Mouse (Mus musculus): ENCODE data around the gene Cadm1. TPM values are rescaled to one million over a fixed set of nuclear protein-coding genes. Genes with fewer than 3 reads are reported as not detected.

The Cadm1 gene
- polyA plus RNA-seq, 1 experiment, result 92.2 TPM

- no peak overlapping the region for H3K27ac ChIP-seq (ENCODE audit: control insufficient read depth, insufficient read depth, low read depth, low read length)
- H3K4me1 ChIP-seq (ENCODE audit: control insufficient read depth, insufficient read depth, low read length), result no peaks in the 10 kb centered on the region
- no peaks in the 10 kb centered on the region for H3K36me3 ChIP-seq (ENCODE audit: control insufficient read depth, insufficient read depth, low read length)
- no peak for TF ChIP-seq POLR2A (IDR thresholded peaks at IDR 0.05; ENCODE audit: control insufficient read depth, low read depth, low read length)
- TF ChIP-seq CTCF (IDR thresholded peaks at IDR 0.05; ENCODE audit: control insufficient read depth, insufficient read depth, insufficient replicate concordance, low read depth, low read length), result no peak
- H3K4me3 ChIP-seq (ENCODE audit: control insufficient read depth, low read depth, low read length), result no peak overlapping the region
- no peaks in the 10 kb centered on the region for H3K27me3 ChIP-seq (ENCODE audit: control insufficient read depth, insufficient read depth, low read length)
Observed at GRCm38 (mm10) chr9:47628550-47628949, 98.6 kb downstream of the Cadm1 start.

GRCm38 (mm10) chr9:47634695-47635094, 104.7 kb downstream of the Cadm1 start:
- Histone ChIP-seq H3K4me1 (ENCODE audit: control insufficient read depth, insufficient read depth, low read length) (no peaks in the 10 kb centered on the region), H3K4me3 (ENCODE audit: control insufficient read depth, low read depth, low read length) (peak overlapping the region; percentile 35; the same call in 1 of the 2 replicates), H3K27me3 (ENCODE audit: control insufficient read depth, insufficient read depth, low read length) (no peaks in the 10 kb centered on the region), H3K27ac (ENCODE audit: control insufficient read depth, insufficient read depth, low read depth, low read length) (no peak overlapping the region), H3K36me3 (ENCODE audit: control insufficient read depth, insufficient read depth, low read length) (no peaks in the 10 kb centered on the region)
- no peak for TF ChIP-seq POLR2A (IDR thresholded peaks at IDR 0.05; ENCODE audit: control insufficient read depth, low read depth, low read length)
- TF ChIP-seq CTCF (IDR thresholded peaks at IDR 0.05; ENCODE audit: control insufficient read depth, insufficient read depth, insufficient replicate concordance, low read depth, low read length), result no peak

- Histone ChIP-seq H3K27ac (ENCODE audit: control insufficient read depth, insufficient read depth, low read depth, low read length) (no peak overlapping the region), H3K4me3 (ENCODE audit: control insufficient read depth, low read depth, low read length) (no peak overlapping the region), H3K27me3 (ENCODE audit: control insufficient read depth, insufficient read depth, low read length) (no peaks in the 10 kb centered on the region), H3K36me3 (ENCODE audit: control insufficient read depth, insufficient read depth, low read length) (no peaks in the 10 kb centered on the region), H3K4me1 (ENCODE audit: control insufficient read depth, insufficient read depth, low read length) (no peaks in the 10 kb centered on the region)
- TF ChIP-seq CTCF (IDR thresholded peaks at IDR 0.05; ENCODE audit: control insufficient read depth, insufficient read depth, insufficient replicate concordance, low read depth, low read length) (no peak), POLR2A (IDR thresholded peaks at IDR 0.05; ENCODE audit: control insufficient read depth, low read depth, low read length) (no peak)
Observed at GRCm38 (mm10) chr9:47642663-47643062, 112.7 kb downstream of the Cadm1 start.

- Histone ChIP-seq H3K4me3 (ENCODE audit: control insufficient read depth, low read depth, low read length) (no peak overlapping the region), H3K36me3 (ENCODE audit: control insufficient read depth, insufficient read depth, low read length) (no peaks in the 10 kb centered on the region), H3K27ac (ENCODE audit: control insufficient read depth, insufficient read depth, low read depth, low read length) (no peak overlapping the region), H3K4me1 (ENCODE audit: control insufficient read depth, insufficient read depth, low read length) (no peaks in the 10 kb centered on the region), H3K27me3 (ENCODE audit: control insufficient read depth, insufficient read depth, low read length) (no peaks in the 10 kb centered on the region)
- TF ChIP-seq CTCF (IDR thresholded peaks at IDR 0.05; ENCODE audit: control insufficient read depth, insufficient read depth, insufficient replicate concordance, low read depth, low read length) (no peak), POLR2A (IDR thresholded peaks at IDR 0.05; ENCODE audit: control insufficient read depth, low read depth, low read length) (no peak)
Observed at GRCm38 (mm10) chr9:47645056-47645455, 115.1 kb downstream of the Cadm1 start.

GRCm38 (mm10) chr9:47651431-47651830, 121.5 kb downstream of the Cadm1 start:
- H3K27ac ChIP-seq (ENCODE audit: control insufficient read depth, insufficient read depth, low read depth, low read length), result no peak overlapping the region
- H3K36me3 ChIP-seq (ENCODE audit: control insufficient read depth, insufficient read depth, low read length), result no peaks in the 10 kb centered on the region
- no peak overlapping the region for H3K4me3 ChIP-seq (ENCODE audit: control insufficient read depth, low read depth, low read length)
- TF ChIP-seq CTCF (IDR thresholded peaks at IDR 0.05; ENCODE audit: control insufficient read depth, insufficient read depth, insufficient replicate concordance, low read depth, low read length) (no peak), POLR2A (IDR thresholded peaks at IDR 0.05; ENCODE audit: control insufficient read depth, low read depth, low read length) (no peak)
- H3K4me1 ChIP-seq (ENCODE audit: control insufficient read depth, insufficient read depth, low read length), result no peaks in the 10 kb centered on the region
- no peaks in the 10 kb centered on the region for H3K27me3 ChIP-seq (ENCODE audit: control insufficient read depth, insufficient read depth, low read length)

GRCm38 (mm10) chr9:47652203-47652602, 122.2 kb downstream of the Cadm1 start:
- no peaks in the 10 kb centered on the region for H3K4me1 ChIP-seq (ENCODE audit: control insufficient read depth, insufficient read depth, low read length)
- TF ChIP-seq CTCF (IDR thresholded peaks at IDR 0.05; ENCODE audit: control insufficient read depth, insufficient read depth, insufficient replicate concordance, low read depth, low read length) (no peak), POLR2A (IDR thresholded peaks at IDR 0.05; ENCODE audit: control insufficient read depth, low read depth, low read length) (no peak)
- H3K4me3 ChIP-seq (ENCODE audit: control insufficient read depth, low read depth, low read length), result no peak overlapping the region
- H3K27ac ChIP-seq (ENCODE audit: control insufficient read depth, insufficient read depth, low read depth, low read length), result no peak overlapping the region
- H3K27me3 ChIP-seq (ENCODE audit: control insufficient read depth, insufficient read depth, low read length), result no peaks in the 10 kb centered on the region
- no peaks in the 10 kb centered on the region for H3K36me3 ChIP-seq (ENCODE audit: control insufficient read depth, insufficient read depth, low read length)

- Histone ChIP-seq H3K4me1 (ENCODE audit: control insufficient read depth, insufficient read depth, low read length) (no peaks in the 10 kb centered on the region), H3K4me3 (ENCODE audit: control insufficient read depth, low read depth, low read length) (no peak overlapping the region), H3K27ac (ENCODE audit: control insufficient read depth, insufficient read depth, low read depth, low read length) (no peak overlapping the region), H3K27me3 (ENCODE audit: control insufficient read depth, insufficient read depth, low read length) (no peaks in the 10 kb centered on the region), H3K36me3 (ENCODE audit: control insufficient read depth, insufficient read depth, low read length) (no peaks in the 10 kb centered on the region)
- TF ChIP-seq POLR2A (IDR thresholded peaks at IDR 0.05; ENCODE audit: control insufficient read depth, low read depth, low read length), result no peak
- no peak for TF ChIP-seq CTCF (IDR thresholded peaks at IDR 0.05; ENCODE audit: control insufficient read depth, insufficient read depth, insufficient replicate concordance, low read depth, low read length)
Observed at GRCm38 (mm10) chr9:47652936-47653335, 123.0 kb downstream of the Cadm1 start.

All from testis, adult 2 months (tissue).